25 mouse cellular contexts compared by ENCODE assay signal in genomic region chr11:16797456-16797855, GRCm38 (mm10). TPM values are rescaled to one million over a fixed set of nuclear protein-coding genes. Genes with fewer than 3 reads are reported as not detected.
DNase-seq lines count a peak whose midpoint lies in the region; ATAC-seq and TF ChIP-seq lines count a peak whose summit lies in the region.
"Had no signal": no experiment of that assay in that cellular context is flagged by ENCODE, and none has a peak within 500 bp of the region (broad histone marks: within the 10 kb centered on the region; RNA-seq: fewer than 3 reads in every experiment).

No protein-coding gene starts in this region.

- peak; percentile 42; the same call in 1 of the 2 replicates for ATAC-seq in lung, embryonic 14.5 days (ENCODE audit: insufficient read depth)
- ATAC-seq in lung, postnatal 0 days: no peak
- ATAC-seq: activated CD4-positive, CD25-positive, alpha-beta regulatory T cell, adult 4 months; forebrain, embryonic 15.5 days; hindbrain, embryonic 16.5 days had no signal

- no peaks in the 10 kb centered on the region for H3K9me3 ChIP-seq in lung, embryonic 14.5 days (ENCODE audit: low read depth, low read length)
- H3K9me3 ChIP-seq in lung, postnatal 0 days (ENCODE audit: low read length): no peaks in the 10 kb centered on the region
- H3K9me3 ChIP-seq: embryonic facial prominence, embryonic 10.5 days; embryonic facial prominence, embryonic 13.5 days; forebrain, embryonic 12.5 days; forebrain, embryonic 15.5 days; heart, embryonic 12.5 days; heart, embryonic 15.5 days; hindbrain, embryonic 10.5 days; hindbrain, embryonic 13.5 days had no signal

- intact Hi-C loops in gastrocnemius, adult 2 months (cut with DNase I): no loop called here

- no peaks in the 10 kb centered on the region for H3K36me3 ChIP-seq in lung, embryonic 14.5 days (ENCODE audit: insufficient read depth)
- no peaks in the 10 kb centered on the region for H3K36me3 ChIP-seq in lung, postnatal 0 days (ENCODE audit: insufficient read depth, low read length)
- H3K36me3 ChIP-seq: embryonic facial prominence, embryonic 10.5 days; embryonic facial prominence, embryonic 13.5 days; forebrain, embryonic 12.5 days; forebrain, embryonic 15.5 days; heart, embryonic 12.5 days; heart, embryonic 15.5 days; hindbrain, embryonic 10.5 days; hindbrain, embryonic 13.5 days had no signal

- H3K4me1 ChIP-seq in lung, embryonic 14.5 days (ENCODE audit: insufficient read depth): peaks cover 18% of the 10 kb centered on the region; the same call in 1 of the 2 replicates
- H3K4me1 ChIP-seq in lung, postnatal 0 days (ENCODE audit: insufficient read depth, low read depth, low read length): peaks cover 6% of the 10 kb centered on the region; the same call in 1 of the 2 replicates
- H3K4me1 ChIP-seq: forebrain, embryonic 12.5 days; hindbrain, embryonic 13.5 days had no signal

- no peak overlapping the region for H3K4me3 ChIP-seq in gastrocnemius, adult 2 months
- no peak overlapping the region for H3K4me3 ChIP-seq in layer of hippocampus, adult 2 months
- no peak overlapping the region for H3K4me3 ChIP-seq in lung, embryonic 14.5 days (ENCODE audit: low read depth, low read length)
- H3K4me3 ChIP-seq in lung, postnatal 0 days (ENCODE audit: low read depth, low read length): no peak overlapping the region
- H3K4me3 ChIP-seq: embryonic facial prominence, embryonic 10.5 days; embryonic facial prominence, embryonic 13.5 days; erythroblast, embryonic 14.5 days; forebrain, embryonic 12.5 days; forebrain, embryonic 15.5 days; heart, embryonic 12.5 days; heart, embryonic 15.5 days; hindbrain, embryonic 10.5 days; hindbrain, embryonic 13.5 days had no signal

- TF ChIP-seq CTCF in gastrocnemius, adult 2 months (IDR thresholded peaks at IDR 0.05): no peak
- no peak for TF ChIP-seq CTCF in layer of hippocampus, adult 2 months (conservative IDR thresholded peaks at IDR 0.05)
- TF ChIP-seq CTCF in lung, embryonic 14.5 days (IDR thresholded peaks at IDR 0.05; ENCODE audit: low read depth): no peak
- TF ChIP-seq CTCF in lung, postnatal 0 days (IDR thresholded peaks at IDR 0.05): no peak

- peak overlapping the region; percentile 88 for H3K27ac ChIP-seq in gastrocnemius, adult 2 months
- peak overlapping the region; percentile 75 for H3K27ac ChIP-seq in layer of hippocampus, adult 2 months
- no peak overlapping the region for H3K27ac ChIP-seq in lung, embryonic 14.5 days (ENCODE audit: low read depth)
- H3K27ac ChIP-seq in lung, postnatal 0 days (ENCODE audit: low read length): no peak overlapping the region
- H3K27ac ChIP-seq: embryonic facial prominence, embryonic 10.5 days; embryonic facial prominence, embryonic 13.5 days; forebrain, embryonic 12.5 days; forebrain, embryonic 15.5 days; heart, embryonic 15.5 days; hindbrain, embryonic 10.5 days; hindbrain, embryonic 13.5 days had no signal

- no peak overlapping the region for H3K9ac ChIP-seq in lung, embryonic 14.5 days
- no peak overlapping the region for H3K9ac ChIP-seq in lung, postnatal 0 days (replicated peaks; ENCODE audit: low read depth)
- H3K9ac ChIP-seq: embryonic facial prominence, embryonic 13.5 days; forebrain, embryonic 12.5 days; forebrain, embryonic 15.5 days; heart, embryonic 12.5 days; heart, embryonic 15.5 days; hindbrain, embryonic 13.5 days had no signal

- H3K27me3 ChIP-seq in lung, embryonic 14.5 days (ENCODE audit: insufficient read depth, low read length): no peaks in the 10 kb centered on the region
- no peaks in the 10 kb centered on the region for H3K27me3 ChIP-seq in lung, postnatal 0 days (replicated peaks; ENCODE audit: insufficient read depth, low read length)
- H3K27me3 ChIP-seq: forebrain, embryonic 12.5 days; forebrain, embryonic 15.5 days; heart, embryonic 15.5 days; hindbrain, embryonic 13.5 days had no signal

- DNase-seq in gastrocnemius, adult 2 months: no peak
- DNase-seq in gastrocnemius, adult 8-10 months (ENCODE audit: low spot score in 2 of 2): no peak
- DNase-seq in layer of hippocampus, adult 2 months (ENCODE audit: low spot score in 2 of 2): no peak
- no peak for DNase-seq in layer of hippocampus, adult 9-11 months
- no peak for DNase-seq in lung, embryonic 14.5 days
- no peak for DNase-seq in lung, postnatal 25 days (ENCODE audit: low spot score)
- no peak for DNase-seq in lung, postnatal 0 days (ENCODE audit: low spot score)
- no peak for DNase-seq in lung, postnatal 14 days
- DNase-seq: adrenal gland, adult 8-10 months; adrenal gland, postnatal 25 days; cerebellum, adult 11-12 months; cerebellum, adult 8-10 months; cerebellum, postnatal 36 days; embryo, embryonic 11 days had no signal

- H3K4me2 ChIP-seq in lung, embryonic 14.5 days: no peak overlapping the region
- no peak overlapping the region for H3K4me2 ChIP-seq in lung, postnatal 0 days (replicated peaks; ENCODE audit: low read depth, low read length)
- H3K4me2 ChIP-seq: embryonic facial prominence, embryonic 13.5 days; forebrain, embryonic 12.5 days; forebrain, embryonic 15.5 days; heart, embryonic 12.5 days; heart, embryonic 15.5 days; hindbrain, embryonic 13.5 days had no signal

- TF ChIP-seq EP300 in lung, postnatal 0 days (IDR thresholded peaks at IDR 0.05): peak; percentile 34; the same call in 1 of the 2 replicates

- WGBS in lung, embryonic 14.5 days: 59% methylated on average over 3 of the region's 3 CpGs
- WGBS in lung, postnatal 0 days: 69% methylated on average over 3 of the region's 3 CpGs

RNA-seq across cellular contexts. Expression of gene Egfr, which starts 45.5 kb away (rescaled TPM):
- 10 to 100 TPM; 12.2 to 14.7 TPM for total RNA-seq in gastrocnemius, adult 2 months (2021)
- total RNA-seq in gastrocnemius, adult 8-10 months (2022): 10 to 100 TPM in 1 of 4 experiments, 1 to 10 TPM in 3; 3.5 to 12.1 (median 8.5) TPM
- 10 to 100 TPM; 12.3 to 12.9 TPM for total RNA-seq in layer of hippocampus, adult 2 months (2021)
- polyA plus RNA-seq in lung, embryonic 14.5 days (2014; fragmentation: Nextera tagmentation; extraction: Ambion mirVana): 9.2 and 11.5 TPM in 2 replicates
- 9.3 and 14.5 TPM in 2 replicates for polyA plus RNA-seq in lung, postnatal 0 days (2015; fragmentation: Nextera tagmentation; extraction: Ambion mirVana)
- polyA plus RNA-seq: erythroblast, embryonic 14.5 days had no signal

Comparison
In these comparisons a context has a peak if more than half of its experiments do, and no peak if none do; other contexts are left out.
1. H3K27ac ChIP-seq: peak in gastrocnemius, adult 2 months (single experiment) and layer of hippocampus, adult 2 months (single experiment); none in lung, embryonic 14.5 days (single experiment) and lung, postnatal 0 days (single experiment).